Mouse (Mus musculus): Measurements from ENCODE around the gene Aldh1l1. TPM values are rescaled to one million over a fixed set of nuclear protein-coding genes. Genes with fewer than 3 reads are reported as not detected.

Gene Aldh1l1
- polyA plus RNA-seq, 1 experiment: 5.8 TPM

DNA sequence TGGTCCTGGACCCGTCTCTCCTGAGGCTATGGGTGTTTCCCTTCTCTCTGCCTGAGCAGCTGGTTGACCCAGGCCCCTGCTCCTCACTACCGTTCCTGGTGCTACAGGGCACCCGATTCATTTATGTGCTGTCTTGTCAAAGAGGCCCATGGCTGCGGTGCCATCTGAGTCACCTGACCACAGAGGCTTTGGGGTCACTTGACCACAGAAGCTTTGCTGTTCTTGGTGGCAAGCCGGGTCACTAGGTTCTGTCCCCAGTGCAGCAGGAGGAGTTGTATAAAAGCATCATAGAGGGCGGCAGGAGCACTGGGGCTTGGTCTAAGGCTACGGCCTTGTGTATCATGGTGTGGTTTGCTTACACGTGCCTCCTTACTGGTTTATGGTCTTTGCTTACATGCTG, 127.0 kb downstream of the Aldh1l1 start:
- H3K4me1 ChIP-seq (ENCODE audit: control insufficient read depth, insufficient read depth, low read length): no peaks in the 10 kb centered on the region
- no peaks in the 10 kb centered on the region for H3K27me3 ChIP-seq (ENCODE audit: control insufficient read depth, insufficient read depth, low read length, poor library complexity, severe bottlenecking)
- H3K4me3 ChIP-seq (ENCODE audit: low read depth, low read length): no peak overlapping the region
- no peak for TF ChIP-seq EP300 (IDR thresholded peaks at IDR 0.05; ENCODE audit: insufficient read depth, low read depth, low read length)
- TF ChIP-seq CTCF (IDR thresholded peaks at IDR 0.05; ENCODE audit: low read depth, low read length): no peak
- H3K27ac ChIP-seq (ENCODE audit: insufficient read depth, low read length): no peak overlapping the region
- no peak overlapping the region for H3K9ac ChIP-seq (ENCODE audit: low read depth, poor library complexity, severe bottlenecking)
- no peaks in the 10 kb centered on the region for H3K9me3 ChIP-seq (replicated peaks; ENCODE audit: control insufficient read depth, insufficient read depth, low read length, poor library complexity, severe bottlenecking)
- H3K36me3 ChIP-seq (ENCODE audit: control insufficient read depth, insufficient read depth, low read length, poor library complexity, severe bottlenecking): no peaks in the 10 kb centered on the region

DNA sequence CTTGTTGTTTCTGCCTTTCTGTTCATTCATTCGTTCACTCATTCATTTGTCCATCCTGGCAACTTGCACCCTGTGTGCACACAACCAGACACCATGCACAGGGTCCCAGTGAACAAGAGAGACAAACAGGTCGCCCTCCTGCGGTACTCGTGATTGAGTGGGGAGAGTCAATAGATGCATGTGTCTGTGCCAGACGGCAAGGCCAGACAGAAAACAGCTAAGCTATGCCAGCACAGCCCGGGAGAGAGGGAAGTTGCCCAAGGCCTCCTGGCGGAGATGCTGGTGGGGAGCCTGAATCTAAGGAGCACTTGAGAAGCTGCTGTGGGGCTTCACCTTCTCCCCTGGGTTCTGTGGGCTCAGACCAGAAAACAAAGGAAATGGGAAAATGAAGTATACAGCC, 129.1 kb downstream of the Aldh1l1 start:
- Histone ChIP-seq H3K9ac (ENCODE audit: low read depth, poor library complexity, severe bottlenecking) (no peak overlapping the region), H3K27me3 (ENCODE audit: control insufficient read depth, insufficient read depth, low read length, poor library complexity, severe bottlenecking) (no peaks in the 10 kb centered on the region), H3K36me3 (ENCODE audit: control insufficient read depth, insufficient read depth, low read length, poor library complexity, severe bottlenecking) (no peaks in the 10 kb centered on the region), H3K27ac (ENCODE audit: insufficient read depth, low read length) (no peak overlapping the region), H3K9me3 (replicated peaks; ENCODE audit: control insufficient read depth, insufficient read depth, low read length, poor library complexity, severe bottlenecking) (no peaks in the 10 kb centered on the region), H3K4me3 (ENCODE audit: low read depth, low read length) (no peak overlapping the region), H3K4me1 (ENCODE audit: control insufficient read depth, insufficient read depth, low read length) (no peaks in the 10 kb centered on the region)
- no peak for TF ChIP-seq CTCF (IDR thresholded peaks at IDR 0.05; ENCODE audit: low read depth, low read length)

DNA sequence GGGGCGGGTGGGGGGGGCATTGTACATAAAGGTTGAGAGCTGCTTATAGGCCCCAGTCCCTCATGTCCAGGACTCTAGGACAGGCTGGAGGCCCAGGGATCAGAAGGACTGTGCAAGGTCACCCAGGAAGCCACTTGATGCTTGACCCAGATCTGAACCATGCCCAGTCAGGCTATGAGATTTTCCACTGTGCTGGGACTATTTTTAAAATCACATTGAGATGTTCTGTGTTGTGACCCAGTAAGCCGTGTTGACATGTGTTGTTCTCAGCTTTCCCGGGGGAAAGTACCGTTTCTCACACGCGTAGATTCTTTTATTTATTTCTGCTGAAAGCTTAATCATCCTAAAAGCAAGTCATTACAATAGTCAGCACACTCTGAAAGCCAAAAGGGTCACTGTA, 129.8 kb downstream of the Aldh1l1 start:
- H3K4me3 ChIP-seq (ENCODE audit: low read depth, low read length): no peak overlapping the region
- H3K27ac ChIP-seq (ENCODE audit: insufficient read depth, low read length): no peak overlapping the region
- no peaks in the 10 kb centered on the region for H3K27me3 ChIP-seq (ENCODE audit: control insufficient read depth, insufficient read depth, low read length, poor library complexity, severe bottlenecking)
- H3K4me1 ChIP-seq (ENCODE audit: control insufficient read depth, insufficient read depth, low read length): no peaks in the 10 kb centered on the region
- no peaks in the 10 kb centered on the region for H3K9me3 ChIP-seq (replicated peaks; ENCODE audit: control insufficient read depth, insufficient read depth, low read length, poor library complexity, severe bottlenecking)
- no peak for TF ChIP-seq CTCF (IDR thresholded peaks at IDR 0.05; ENCODE audit: low read depth, low read length)
- no peak overlapping the region for H3K9ac ChIP-seq (ENCODE audit: low read depth, poor library complexity, severe bottlenecking)
- H3K36me3 ChIP-seq (ENCODE audit: control insufficient read depth, insufficient read depth, low read length, poor library complexity, severe bottlenecking): no peaks in the 10 kb centered on the region

DNA sequence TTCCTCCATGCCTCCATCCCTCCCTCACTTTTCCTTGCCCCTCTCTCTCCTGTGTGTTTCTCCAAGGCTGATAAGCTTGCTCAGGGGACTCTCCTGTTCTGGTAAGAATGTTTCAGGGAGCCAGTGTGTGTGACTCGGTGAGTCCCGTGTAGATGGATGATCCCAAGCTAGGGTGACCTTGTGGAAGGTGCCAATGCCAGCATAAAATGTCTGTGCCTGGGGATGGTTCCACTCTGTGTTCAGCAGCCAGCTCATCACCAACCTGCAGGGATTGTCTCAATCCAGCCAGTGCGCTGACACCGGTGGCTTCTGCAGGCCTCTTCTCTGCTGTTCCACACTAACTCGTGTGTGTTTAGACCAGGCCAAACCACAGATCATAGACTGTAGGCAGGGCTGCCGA, 130.3 kb downstream of the Aldh1l1 start:
- no peak overlapping the region for H3K9ac ChIP-seq (ENCODE audit: low read depth, poor library complexity, severe bottlenecking)
- H3K4me3 ChIP-seq (ENCODE audit: low read depth, low read length): no peak overlapping the region
- no peaks in the 10 kb centered on the region for H3K4me1 ChIP-seq (ENCODE audit: control insufficient read depth, insufficient read depth, low read length)

DNA sequence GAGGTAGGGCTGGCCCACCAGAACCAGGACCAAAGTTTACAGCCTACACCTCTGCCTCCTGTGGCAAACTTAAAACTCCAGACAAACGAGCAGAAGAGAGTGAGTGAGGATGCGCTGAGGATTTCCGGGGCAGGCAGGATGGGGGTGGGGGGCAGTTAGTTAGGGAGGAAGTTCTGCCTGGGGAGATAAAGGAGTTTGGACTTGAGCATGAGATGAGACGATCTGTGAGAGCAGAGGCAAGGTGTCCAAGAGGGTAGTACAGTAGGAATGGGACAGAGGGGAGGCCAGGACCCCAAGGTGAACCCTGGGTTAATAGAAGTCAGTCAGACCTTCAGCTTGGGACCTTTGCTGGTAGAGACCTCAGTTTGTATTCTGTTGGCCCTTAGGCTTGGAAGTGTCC, 132.0 kb downstream of the Aldh1l1 start:
- H3K9ac ChIP-seq (ENCODE audit: low read depth, poor library complexity, severe bottlenecking): no peak overlapping the region
- no peaks in the 10 kb centered on the region for H3K4me1 ChIP-seq (ENCODE audit: control insufficient read depth, insufficient read depth, low read length)
- no peak overlapping the region for H3K4me3 ChIP-seq (ENCODE audit: low read depth, low read length)
- H3K27me3 ChIP-seq (ENCODE audit: control insufficient read depth, insufficient read depth, low read length, poor library complexity, severe bottlenecking): no peaks in the 10 kb centered on the region
- no peak overlapping the region for H3K27ac ChIP-seq (ENCODE audit: insufficient read depth, low read length)
- H3K36me3 ChIP-seq (ENCODE audit: control insufficient read depth, insufficient read depth, low read length, poor library complexity, severe bottlenecking): no peaks in the 10 kb centered on the region
- no peaks in the 10 kb centered on the region for H3K9me3 ChIP-seq (replicated peaks; ENCODE audit: control insufficient read depth, insufficient read depth, low read length, poor library complexity, severe bottlenecking)
- TF ChIP-seq POLR2A (IDR thresholded peaks at IDR 0.05; ENCODE audit: insufficient read depth, low read length) (no peak), EP300 (IDR thresholded peaks at IDR 0.05; ENCODE audit: insufficient read depth, low read depth, low read length) (no peak)

More for the DNA sequence above, 130.3 kb downstream of the Aldh1l1 start:
- no peaks in the 10 kb centered on the region for H3K27me3 ChIP-seq (ENCODE audit: control insufficient read depth, insufficient read depth, low read length, poor library complexity, severe bottlenecking)
- no peaks in the 10 kb centered on the region for H3K36me3 ChIP-seq (ENCODE audit: control insufficient read depth, insufficient read depth, low read length, poor library complexity, severe bottlenecking)
- no peak overlapping the region for H3K27ac ChIP-seq (ENCODE audit: insufficient read depth, low read length)
- no peaks in the 10 kb centered on the region for H3K9me3 ChIP-seq (replicated peaks; ENCODE audit: control insufficient read depth, insufficient read depth, low read length, poor library complexity, severe bottlenecking)
- TF ChIP-seq EP300 (IDR thresholded peaks at IDR 0.05; ENCODE audit: insufficient read depth, low read depth, low read length) (no peak), POLR2A (IDR thresholded peaks at IDR 0.05; ENCODE audit: insufficient read depth, low read length) (no peak), CTCF (IDR thresholded peaks at IDR 0.05; ENCODE audit: low read depth, low read length) (no peak)

DNA sequence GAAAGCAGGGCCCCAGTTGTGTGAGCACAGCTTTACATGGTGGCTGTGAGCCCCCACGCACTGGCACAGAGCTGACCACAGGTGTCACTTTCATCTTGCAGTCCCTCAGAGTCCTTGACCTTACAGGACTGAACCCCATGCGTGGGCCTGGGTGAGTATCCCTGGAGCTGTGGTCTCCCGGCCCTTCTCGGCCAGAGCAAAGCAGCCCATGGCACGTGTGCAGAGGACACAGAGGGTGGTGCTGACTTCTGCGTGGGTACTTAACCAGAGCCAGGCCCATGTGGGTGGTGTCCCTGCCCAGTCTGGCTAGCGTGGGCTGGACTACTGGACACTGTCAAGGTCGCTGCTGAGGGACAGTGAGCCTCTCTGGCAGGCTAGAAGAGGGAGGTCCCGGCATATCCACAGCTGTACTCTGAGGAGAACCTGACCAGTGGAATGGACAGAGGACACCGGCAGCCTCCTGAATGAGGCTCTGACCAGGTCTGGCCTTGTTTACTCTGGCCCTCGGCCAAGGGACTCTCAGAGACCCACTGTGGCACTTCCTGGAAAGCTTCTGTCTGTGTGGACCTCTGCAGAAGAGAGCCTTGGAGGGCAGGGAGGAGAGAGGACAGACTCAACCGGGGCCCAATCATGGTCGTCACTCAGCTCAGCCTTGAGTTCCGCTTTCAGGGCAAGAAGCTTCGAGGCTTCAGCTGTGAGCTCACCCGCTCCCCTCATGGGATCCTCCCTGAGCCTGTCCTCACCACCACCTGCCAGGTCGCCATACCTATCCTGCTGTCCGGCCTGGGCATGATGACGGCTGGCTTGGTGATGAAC, 132.8 kb downstream of the Aldh1l1 start:
- Histone ChIP-seq H3K9me3 (replicated peaks; ENCODE audit: control insufficient read depth, insufficient read depth, low read length, poor library complexity, severe bottlenecking) (no peaks in the 10 kb centered on the region), H3K4me1 (ENCODE audit: control insufficient read depth, insufficient read depth, low read length) (no peaks in the 10 kb centered on the region), H3K9ac (ENCODE audit: low read depth, poor library complexity, severe bottlenecking) (no peak overlapping the region), H3K27ac (ENCODE audit: insufficient read depth, low read length) (no peak overlapping the region), H3K27me3 (ENCODE audit: control insufficient read depth, insufficient read depth, low read length, poor library complexity, severe bottlenecking) (no peaks in the 10 kb centered on the region), H3K4me3 (ENCODE audit: low read depth, low read length) (no peak overlapping the region), H3K36me3 (ENCODE audit: control insufficient read depth, insufficient read depth, low read length, poor library complexity, severe bottlenecking) (no peaks in the 10 kb centered on the region)
- no peak for TF ChIP-seq CTCF (IDR thresholded peaks at IDR 0.05; ENCODE audit: low read depth, low read length)
- no peak for TF ChIP-seq POLR2A (IDR thresholded peaks at IDR 0.05; ENCODE audit: insufficient read depth, low read length)
- TF ChIP-seq EP300 (IDR thresholded peaks at IDR 0.05; ENCODE audit: insufficient read depth, low read depth, low read length): no peak
